Mouse (Mus musculus): Measurements from ENCODE around the gene Phf24.

Gene Phf24

DNA sequence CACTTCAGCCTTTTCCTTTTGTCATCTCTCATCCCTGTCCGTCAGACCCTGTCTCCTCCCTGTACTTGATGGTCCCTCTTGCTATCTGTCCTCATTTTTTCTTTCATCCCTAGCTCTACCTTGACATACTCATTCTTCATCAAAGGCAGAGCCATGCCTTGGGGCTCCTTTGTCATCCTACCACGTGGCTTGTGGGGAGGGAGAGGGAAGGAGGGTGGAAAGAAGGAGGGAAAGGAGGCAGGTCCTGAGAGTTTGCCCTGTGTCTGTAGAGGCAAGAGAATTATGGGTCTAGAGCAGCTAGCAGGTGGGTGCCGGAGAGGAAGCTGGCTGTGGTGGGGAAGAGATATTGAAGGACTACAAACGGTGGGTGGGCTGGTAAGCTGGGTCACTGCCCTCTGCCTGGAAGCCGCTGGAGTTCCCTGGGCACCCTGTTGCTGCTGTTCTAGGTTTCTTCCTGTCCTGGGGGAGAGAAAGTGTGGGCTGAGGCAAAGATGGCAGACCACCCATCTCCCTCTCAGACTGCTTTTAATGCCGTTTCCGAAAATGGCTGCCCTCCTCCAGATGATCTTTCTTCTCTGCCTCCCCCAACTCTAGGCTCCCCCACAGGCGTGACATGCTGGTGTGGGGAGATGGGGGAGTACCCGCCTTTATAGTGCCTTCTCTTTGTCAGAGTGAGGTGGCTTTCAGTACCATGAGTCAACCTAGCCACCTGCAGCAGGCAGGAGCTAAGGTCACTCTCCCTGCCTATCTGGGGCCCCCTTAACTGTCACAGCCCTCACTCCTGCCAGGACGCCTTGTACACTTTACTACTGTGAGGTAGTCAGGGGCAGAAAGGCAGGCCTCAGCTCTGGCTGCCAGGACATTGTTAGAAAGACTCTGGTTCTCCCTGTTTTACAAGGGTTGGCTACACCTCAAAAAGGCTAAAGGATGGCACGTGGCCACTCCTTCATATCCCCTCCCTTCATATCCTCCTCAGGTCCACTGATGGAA, 35.0 kb downstream of the Phf24 start:
- DNase-seq: peak; percentile 92

DNA sequence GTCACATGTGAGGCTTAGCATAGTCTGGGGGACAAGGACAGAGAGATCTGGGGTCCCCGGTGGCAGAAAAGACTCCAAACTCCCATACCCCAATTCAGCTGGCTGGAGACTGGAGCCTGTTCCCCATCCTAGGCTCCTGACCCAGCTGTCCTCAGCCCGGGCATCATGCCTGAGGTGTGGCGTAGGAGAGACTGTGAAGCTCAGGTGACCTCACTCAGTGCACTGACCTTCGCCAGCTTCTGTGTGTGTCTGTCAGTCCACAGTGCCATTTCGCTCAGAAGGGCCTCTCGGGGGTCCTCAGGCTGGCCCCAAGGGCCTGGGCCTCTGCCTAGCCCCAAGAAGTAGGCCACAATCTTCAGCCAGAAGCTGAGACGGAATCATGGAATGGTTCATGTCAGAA, 36.1 kb downstream of the Phf24 start:
- peak; percentile 97 for DNase-seq

DNA sequence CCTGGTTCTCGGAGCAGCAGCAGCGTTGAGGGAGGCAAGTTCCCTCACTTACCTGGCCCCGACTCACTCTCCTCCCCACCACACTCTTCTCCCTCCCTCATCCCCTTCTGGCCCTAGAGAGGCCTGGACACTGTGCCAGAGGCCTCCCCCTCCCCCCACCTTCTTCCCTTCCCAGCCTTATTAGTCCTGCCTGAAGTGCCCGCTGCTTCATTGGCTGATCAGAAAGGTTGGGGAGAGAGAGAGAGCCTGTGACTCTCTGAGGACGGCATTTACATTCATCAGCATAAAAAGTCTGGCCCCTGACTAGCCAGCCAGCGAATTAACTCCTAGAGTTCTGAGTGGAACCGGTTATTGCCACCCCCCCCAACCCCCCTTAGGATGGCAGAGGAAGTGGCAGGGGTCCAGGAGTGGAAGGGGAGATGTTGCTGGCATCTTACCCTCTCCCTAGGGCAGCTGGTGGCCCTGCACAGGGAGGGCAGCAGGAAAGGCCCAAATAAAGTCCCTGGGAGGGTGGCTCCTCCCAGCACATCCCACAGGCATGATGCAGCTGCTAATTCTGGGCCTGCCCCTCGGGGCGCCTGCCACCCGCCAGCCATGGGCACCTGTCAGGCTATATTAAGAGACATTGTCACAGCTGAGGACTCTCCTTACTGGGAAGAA, 37.1 kb downstream of the Phf24 start:
- DNase-seq: peak; percentile 99

DNA sequence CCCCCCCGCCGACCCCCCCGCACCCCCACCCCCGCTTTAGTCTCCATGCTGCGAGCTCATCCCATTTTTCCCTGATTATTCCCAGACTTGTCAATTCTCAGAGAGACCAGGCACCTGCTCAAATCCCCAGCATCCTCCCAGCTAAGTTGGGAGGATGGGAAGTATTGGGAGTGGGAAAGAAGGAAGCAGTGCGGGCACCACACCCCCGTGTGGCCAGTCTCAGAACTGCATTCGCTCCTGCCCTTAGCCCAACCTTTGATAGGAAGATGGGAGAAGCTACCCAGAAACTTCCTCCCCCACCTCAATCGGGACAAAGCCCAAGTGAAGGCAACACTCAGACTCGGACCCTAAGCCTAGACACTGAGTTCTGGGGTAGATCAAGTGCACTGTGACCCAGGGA, 37.8 kb downstream of the Phf24 start:
- peak; percentile 96 for DNase-seq

DNA sequence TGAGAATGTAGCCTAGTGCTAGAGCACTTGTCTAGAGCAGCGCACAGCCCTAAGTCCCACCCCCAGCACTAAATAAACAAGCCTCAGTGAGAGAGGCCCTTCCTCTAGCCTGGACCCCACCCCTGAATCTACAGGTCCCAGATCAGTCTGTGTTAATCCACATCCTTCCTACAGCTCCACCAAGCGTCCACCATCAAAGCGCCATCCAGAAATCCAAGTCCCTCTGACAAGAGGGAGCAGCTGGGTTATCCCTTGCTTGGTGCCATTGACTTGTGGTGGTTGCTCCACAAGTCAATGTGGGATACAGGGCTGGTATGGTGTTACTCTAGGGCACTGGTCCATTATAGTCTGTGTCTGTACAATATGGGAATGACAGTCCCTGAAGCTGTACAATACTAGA, 38.7 kb downstream of the Phf24 start:
- DNase-seq: peak; percentile 89

DNA sequence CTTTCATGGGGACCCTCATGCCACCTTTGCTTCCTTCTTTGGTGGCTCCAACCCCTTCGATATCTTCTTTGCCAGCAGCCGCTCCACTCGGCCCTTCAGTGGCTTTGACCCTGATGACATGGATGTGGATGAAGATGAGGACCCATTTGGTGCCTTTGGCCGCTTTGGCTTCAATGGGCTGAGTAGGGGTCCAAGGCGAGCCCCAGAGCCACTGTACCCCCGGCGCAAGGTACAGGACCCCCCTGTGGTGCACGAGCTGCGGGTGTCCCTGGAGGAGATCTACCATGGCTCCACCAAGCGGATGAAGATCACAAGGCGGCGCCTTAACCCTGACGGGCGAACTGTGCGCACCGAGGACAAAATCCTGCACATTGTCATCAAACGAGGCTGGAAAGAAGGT, 40.1 kb downstream of the Phf24 start:
- DNase-seq: peak; percentile 92

DNA sequence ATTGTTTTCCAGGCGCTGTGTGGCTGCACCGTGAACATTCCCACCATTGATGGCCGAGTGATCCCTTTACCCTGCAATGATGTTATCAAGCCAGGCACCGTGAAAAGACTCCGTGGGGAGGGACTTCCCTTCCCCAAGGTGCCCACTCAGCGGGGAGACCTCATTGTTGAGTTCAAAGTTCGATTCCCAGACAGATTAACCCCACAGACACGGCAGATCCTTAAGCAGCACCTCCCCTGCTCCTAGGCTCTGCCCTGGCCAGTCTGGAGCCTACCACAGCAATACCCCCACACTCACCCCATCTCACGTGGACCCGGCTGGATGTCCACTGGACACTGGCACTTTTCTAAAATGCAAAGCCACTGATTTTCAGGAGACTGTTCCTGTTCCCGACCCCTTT, 40.8 kb downstream of the Phf24 start:
- DNase-seq: peak; percentile 88

DNA sequence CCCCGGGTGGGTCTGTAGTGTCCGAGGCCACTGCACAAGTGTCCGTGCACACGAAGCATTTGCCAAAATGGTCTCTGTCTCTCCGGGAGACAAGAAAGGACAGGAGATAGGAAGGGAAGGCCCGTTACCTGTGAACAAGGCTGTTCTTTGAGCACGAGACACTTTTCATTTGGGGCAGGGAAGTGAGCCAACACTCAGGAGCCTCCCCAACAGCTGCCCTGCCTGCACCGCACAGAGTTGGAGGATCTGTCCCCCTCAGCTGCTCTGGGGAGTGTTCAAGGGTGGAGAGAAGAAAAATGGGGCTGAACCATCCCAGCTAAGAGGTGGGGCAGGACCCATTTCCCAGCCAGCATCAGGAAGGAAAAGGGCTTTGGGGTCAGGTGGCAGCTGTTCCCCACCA, 41.5 kb downstream of the Phf24 start:
- peak; percentile 91 for DNase-seq

DNA sequence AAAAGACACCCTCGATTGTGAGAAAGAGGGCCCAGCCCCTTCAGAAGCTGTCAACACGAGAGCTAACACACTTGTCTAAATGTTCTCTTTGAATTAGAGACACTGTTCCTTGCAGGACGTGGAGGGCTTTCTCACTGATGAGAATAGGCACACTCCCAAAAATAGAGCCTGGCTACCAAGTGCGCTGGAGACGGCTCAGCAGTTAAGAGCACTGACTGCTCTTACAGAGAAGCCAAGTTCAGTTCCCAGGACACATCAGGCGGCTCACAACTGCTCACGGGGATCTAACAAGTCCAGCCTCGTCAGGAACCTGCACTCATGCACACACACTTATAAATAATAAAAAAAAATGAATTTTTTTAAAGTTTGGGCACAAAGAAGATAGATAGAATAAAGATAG, 42.5 kb downstream of the Phf24 start:
- peak; percentile 97 for DNase-seq

DNA sequence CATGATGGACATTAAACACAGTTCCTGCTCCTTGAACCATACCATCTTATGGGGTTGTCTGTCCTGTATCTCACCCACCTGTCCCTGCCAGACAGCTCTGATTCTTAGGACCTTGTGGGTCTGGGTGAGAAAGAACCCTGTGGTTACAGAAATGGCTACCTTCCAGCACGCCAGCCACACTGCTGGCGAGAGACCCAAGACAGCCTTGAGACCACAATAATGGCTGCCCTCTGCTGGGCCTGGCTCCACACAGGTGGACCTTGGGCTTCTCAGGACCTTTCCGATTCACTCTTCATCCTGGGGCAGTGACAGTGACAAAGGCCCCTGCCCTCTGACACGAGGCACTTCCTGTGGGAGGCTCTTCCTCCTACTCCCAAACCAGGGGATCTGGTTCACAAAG, 42.9 kb downstream of the Phf24 start:
- DNase-seq: peak; percentile 89

DNA sequence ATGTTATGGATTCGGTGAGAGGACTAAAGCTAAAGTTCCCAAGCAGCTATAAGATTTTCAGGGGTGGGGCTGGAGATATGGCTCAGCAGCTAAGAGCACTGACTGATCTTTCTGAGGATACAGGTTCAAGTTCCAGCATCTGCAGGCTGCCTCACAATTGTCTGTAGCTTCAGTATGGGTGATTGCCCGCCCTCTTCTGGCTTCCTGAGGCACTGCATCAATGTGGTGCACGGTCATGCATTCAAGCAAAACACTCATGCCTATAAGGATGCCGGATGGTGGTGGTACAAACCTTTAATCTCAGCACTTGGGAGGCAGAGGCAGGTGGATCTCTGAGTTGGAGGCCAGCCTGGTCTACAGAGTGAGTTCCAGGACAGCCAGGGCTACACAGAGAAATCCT, 45.1 kb downstream of the Phf24 start:
- DNase-seq: peak; percentile 94

DNA sequence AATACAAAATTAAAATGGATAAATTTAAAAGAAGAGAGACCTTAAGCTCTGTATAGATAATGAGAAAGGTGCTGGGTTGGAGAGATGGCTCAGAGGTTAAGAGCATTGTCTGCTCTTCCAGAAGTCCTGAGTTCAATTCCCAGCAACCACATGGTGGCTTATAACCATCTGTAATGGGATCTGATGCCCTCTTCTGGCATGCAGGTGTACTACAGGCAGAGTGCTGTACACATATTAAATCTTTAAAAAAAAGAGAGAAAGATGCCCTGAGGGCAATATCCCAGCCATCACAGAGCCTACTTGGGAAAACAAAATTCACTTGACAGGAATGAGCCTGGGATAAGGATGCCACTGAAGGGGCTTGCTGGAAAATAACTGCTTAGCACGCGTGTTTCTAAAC, 47.0 kb downstream of the Phf24 start:
- no peak for DNase-seq

DNA sequence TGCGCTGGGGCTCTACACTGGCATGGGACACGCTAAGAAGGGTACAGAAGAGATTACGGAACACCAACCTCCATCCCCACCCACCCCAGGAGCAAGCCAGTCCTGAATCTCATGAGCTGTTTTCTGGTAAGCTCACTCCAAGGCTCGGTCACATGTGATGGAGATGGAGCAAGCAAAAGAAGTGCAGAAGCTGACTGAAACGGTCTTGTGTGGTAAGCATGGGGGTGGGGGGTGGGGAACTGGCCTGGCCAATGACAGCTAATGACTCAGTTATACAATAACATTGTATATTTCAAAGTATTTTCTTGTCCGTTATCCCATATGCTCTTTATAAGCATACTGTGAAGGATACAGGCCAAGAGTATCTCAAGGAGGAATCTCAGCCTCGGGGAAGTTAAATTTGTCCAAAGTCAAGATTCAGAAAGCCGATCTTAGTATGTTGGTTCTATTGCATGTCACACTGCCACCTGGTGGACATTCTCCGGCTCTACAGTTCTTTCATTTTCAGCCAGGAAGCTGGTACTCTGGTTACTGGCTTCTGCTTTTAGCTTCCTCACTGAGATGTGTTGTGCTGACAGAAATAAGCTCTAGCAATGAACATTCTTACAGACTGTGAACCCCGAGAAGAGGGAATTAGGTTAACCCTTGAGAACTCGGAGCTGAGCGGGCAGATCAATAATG, 48.7 kb downstream of the Phf24 start:
- DNase-seq: peak; percentile 89

DNA sequence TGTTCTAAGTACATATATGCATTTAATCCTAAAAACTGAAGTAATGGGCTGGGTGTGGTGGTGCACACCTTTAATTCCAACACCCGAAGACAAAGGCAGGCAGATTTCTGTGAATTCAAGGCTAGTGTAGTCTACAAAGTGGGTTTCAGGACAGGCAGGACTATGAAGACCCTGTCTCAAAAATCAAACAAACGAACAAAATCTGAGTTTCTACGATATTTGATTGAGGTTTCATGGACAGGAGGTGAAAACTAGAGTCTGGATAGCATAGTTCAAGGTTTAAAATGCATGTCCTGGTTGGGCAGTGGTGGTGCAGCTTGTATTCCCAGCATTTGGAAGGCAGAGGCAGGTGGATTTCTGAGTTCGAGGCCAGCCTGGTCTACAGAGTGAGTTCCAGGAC, 52.8 kb downstream of the Phf24 start, which contains the start of gene 1700022I11Rik:
1700022I11Rik (plus strand) TSS at position 301 of the 400 bp plus-strand sequence.
- DNase-seq: no peak

DNA sequence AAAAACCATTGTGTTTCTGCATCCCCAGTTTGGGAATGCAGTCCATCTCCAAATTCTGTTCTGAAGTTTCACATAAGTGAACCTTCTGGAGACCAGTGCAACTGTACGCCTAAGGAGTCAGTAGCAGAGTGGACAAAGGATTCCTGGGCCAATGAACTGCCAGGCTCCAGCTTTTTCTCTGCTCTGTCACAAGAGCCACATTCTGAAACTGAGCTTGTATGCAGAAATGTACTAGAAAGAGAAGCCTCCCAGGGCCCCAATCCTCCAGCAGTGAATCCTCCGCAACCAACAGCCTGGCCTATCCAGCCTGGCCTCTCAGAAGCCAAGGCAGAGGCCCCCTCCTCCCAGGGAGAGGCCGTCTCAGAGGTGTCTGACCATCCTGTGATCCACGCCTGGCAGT, 56.5 kb downstream of the Phf24 start:
- no peak for DNase-seq

DNA sequence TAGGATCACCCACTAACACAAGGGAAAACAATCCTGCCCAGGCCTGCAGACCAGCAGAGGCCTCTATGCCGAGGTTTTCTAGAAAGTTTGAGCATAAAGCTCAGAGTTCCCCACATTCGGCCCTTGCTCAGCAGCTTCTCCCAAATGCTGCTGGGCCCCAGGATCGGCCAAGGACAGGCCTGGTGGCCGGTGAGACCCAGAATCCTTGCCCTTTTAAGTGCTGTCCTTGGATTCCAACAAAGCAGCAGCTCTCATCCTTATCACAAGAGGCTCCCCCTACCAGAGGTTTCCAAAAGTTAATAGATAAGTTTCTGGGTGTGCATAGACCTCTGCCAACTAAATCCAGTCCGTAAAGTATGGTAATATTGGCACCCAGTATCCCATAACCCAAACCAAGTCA, 57.4 kb downstream of the Phf24 start:
- peak; percentile 58 for DNase-seq

DNA sequence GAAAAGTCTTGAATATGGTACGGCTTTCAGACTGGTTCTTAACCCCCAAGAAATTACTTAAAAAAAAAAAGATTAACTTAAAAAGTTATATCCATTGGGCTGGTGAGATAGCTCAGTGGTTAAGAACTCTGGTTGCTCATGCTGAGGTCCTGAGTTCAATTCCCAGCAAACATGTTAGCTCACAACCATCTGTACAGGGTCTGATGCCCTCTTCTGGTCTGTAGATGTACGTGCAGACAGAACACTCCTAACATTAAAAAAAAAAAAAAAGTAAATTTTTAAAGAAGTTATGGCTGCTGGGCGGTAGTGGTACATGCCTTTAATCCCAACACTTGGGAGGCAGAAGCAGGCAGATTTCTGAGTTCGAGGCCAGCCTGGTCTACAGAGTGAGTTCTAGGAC, 61.6 kb downstream of the Phf24 start:
- DNase-seq: peak; percentile 12

DNA sequence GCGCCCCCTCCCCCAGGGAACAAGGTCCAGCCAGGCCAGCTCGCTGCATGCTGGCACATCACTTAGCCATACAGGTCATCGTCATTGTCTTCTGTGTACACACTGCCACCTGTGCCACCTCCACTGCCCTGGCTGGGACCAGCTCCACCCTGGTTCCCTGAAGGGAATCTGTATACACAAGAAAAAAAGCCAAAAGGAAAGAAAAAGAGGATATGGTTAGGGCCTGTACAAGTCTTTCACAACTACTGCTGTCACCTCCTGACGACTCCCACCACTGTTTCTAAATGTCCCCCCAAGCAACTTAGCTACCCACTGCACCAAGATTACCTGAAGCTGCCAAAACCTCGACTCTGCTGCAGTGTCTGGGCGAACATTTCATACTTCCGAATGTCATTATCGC, 64.0 kb downstream of the Phf24 start:
- DNase-seq: peak; percentile 68

DNA sequence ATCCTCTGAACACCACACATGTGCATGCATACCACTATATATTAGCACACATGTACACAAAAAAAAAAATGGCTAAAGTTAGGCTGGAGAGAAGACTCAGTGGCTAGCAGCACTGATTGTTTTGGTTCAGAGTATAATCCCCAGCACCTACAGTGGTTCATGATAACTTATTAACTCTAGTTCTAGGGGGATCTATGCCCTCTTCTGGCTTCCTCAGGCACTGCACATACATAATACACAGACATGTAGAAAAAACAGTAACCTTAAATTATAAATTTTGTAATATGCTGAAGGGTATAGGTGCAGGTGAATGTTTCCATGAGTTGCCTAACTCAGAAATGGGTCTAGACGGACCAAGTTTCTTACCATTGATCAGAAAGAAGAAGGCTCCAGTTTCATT, 71.8 kb downstream of the Phf24 start:
- DNase-seq: no peak
